In genomic region chr1:180772291-180772690, GRCm38 (mm10) we compare ENCODE assay signal across 27 mouse cellular contexts.
"Had no signal": no experiment of that assay in that cellular context is flagged by ENCODE, and none has a peak within 500 bp of the region (broad histone marks: within the 10 kb centered on the region; RNA-seq: fewer than 3 reads in every experiment).

No protein-coding gene starts in this region.

- H3K4me2 ChIP-seq: heart, embryonic 12.5 days; hindbrain, embryonic 12.5 days; hindbrain, embryonic 14.5 days; intestine, embryonic 15.5 days; kidney, embryonic 15.5 days; limb, embryonic 13.5 days; limb, embryonic 15.5 days; liver, embryonic 12.5 days had no signal

- H3K27me3 ChIP-seq: heart, embryonic 12.5 days; intestine, embryonic 15.5 days; kidney, embryonic 15.5 days; limb, embryonic 13.5 days; limb, embryonic 15.5 days had no signal

- H3K9ac ChIP-seq: heart, embryonic 12.5 days; hindbrain, embryonic 12.5 days; hindbrain, embryonic 14.5 days; intestine, embryonic 15.5 days; kidney, embryonic 15.5 days; limb, embryonic 13.5 days; limb, embryonic 15.5 days; liver, embryonic 12.5 days; liver, embryonic 14.5 days had no signal

- H3K36me3 ChIP-seq: heart, embryonic 10.5 days; heart, embryonic 12.5 days; hindbrain, embryonic 10.5 days; hindbrain, embryonic 12.5 days; intestine, embryonic 15.5 days; kidney, embryonic 15.5 days; limb, embryonic 13.5 days; limb, embryonic 15.5 days; liver, embryonic 12.5 days had no signal

- H3K4me3 ChIP-seq: gastrocnemius, adult 2 months; heart, embryonic 10.5 days; heart, embryonic 12.5 days; hindbrain, embryonic 10.5 days; hindbrain, embryonic 12.5 days; intestine, embryonic 15.5 days; kidney, embryonic 15.5 days; limb, embryonic 13.5 days; limb, embryonic 15.5 days; liver, embryonic 12.5 days had no signal

- H3K27ac ChIP-seq: gastrocnemius, adult 2 months; heart, embryonic 10.5 days; hindbrain, embryonic 10.5 days; hindbrain, embryonic 12.5 days; hindbrain, embryonic 14.5 days; intestine, embryonic 15.5 days; kidney, embryonic 15.5 days; limb, embryonic 13.5 days; limb, embryonic 15.5 days; liver, embryonic 12.5 days; liver, embryonic 14.5 days had no signal

- DNase-seq: gastrocnemius, adult 2 months; gastrocnemius, postnatal 10 days; gastrocnemius, postnatal 25 days; heart, adult 18-20 months; heart, postnatal 10 days; heart, postnatal 4 days; kidney, adult 18-20 months; kidney, adult 9 months; kidney, postnatal 10 days; kidney, postnatal 36 days; layer of hippocampus, adult 9-11 months; layer of hippocampus, postnatal 36 days; left cerebral cortex, postnatal 4 days had no signal

- H3K9me3 ChIP-seq: hindbrain, embryonic 12.5 days; intestine, embryonic 15.5 days; kidney, embryonic 15.5 days; limb, embryonic 15.5 days had no signal

- ATAC-seq: hindbrain, embryonic 16.5 days; inflammation-experienced regulatory T-cells, adult 6 months; intestine, embryonic 15.5 days; intestine, postnatal 0 days; liver, embryonic 12.5 days had no signal
